Mouse (Mus musculus): ENCODE results near the gene Fam228b.
"Not testable (repeated sequence)": the region's sequence is repeated elsewhere in the genome, so short reads cannot be mapped to it uniquely, and the experiment has no call there.

DNA sequence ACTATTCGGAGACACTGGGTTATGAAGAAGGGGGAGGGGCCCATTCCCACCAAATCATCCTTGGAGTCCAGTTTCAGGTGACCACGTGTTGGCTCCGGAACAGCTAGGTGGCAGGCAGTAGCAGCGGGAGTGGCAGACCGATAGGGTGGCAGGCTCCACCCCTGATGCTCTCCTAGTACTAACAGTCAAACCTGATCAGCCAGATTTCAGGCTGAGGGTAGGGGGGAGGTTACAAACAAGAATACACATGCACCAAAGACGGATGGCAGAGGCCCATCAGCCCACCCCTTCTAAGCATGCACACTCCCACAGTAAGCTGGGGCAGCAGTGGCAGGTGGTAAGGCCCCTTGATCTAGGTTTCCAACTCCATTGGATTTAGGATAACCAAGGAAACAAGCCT, 28.4 kb upstream of the Fam228b start:
- TF ChIP-seq CTCF (IDR thresholded peaks at IDR 0.05; ENCODE audit: control insufficient read depth, insufficient read depth, low read length); POLR2A (IDR thresholded peaks at IDR 0.05; ENCODE audit: borderline replicate concordance, control insufficient read depth, low read depth, low read length): not testable (repeated sequence)

Measured in bone marrow, adult 2 months (tissue).